In the genomic region with DNA sequence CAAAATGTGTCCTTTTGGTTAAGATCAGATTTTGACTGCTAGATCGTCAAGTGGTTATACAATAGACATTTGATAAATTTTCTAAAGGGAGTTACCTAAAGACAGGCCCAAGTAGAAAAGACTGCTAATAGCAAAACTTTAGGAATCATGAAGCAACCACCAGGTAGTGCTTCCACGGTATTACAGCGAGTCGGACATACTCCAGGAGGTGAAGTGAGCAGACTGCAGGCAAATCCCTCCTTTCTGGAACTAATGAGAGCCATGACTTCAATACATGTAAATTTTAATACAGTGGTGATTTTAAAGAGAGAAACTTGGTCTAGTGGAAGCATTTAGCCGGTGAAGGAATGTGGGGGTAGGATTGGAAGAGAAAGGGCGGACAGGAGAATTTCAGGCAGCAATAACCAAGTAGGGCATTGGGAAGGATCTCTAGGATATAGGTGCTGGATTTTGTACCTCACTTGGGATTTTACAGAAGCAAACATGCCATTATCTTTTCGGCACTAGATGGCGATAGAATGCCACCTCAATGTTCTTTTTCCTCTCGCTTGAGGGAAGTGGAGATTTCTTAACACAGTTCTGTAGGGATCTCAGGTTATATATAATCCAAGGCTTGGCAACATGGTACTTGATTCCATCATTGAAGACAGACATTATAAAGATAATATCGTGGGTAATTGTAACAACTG, we compare ENCODE assay signal across 8 mouse cellular contexts. TPM values are rescaled to one million over a fixed set of nuclear protein-coding genes. Genes with fewer than 3 reads are reported as not detected.
DNase-seq lines count a peak whose midpoint lies in the region; ATAC-seq and TF ChIP-seq lines count a peak whose summit lies in the region.

No protein-coding gene starts in this region.

- peak overlapping the region; percentile 35; the same call in 1 of the 2 replicates for H3K9ac ChIP-seq in midbrain, embryonic 12.5 days (replicated peaks)

- ATAC-seq in common myeloid progenitor, adult 5-6 weeks (replicated peaks; ENCODE audit: low read depth, poor library complexity, severe bottlenecking): peak; percentile 68
- ATAC-seq in granulocyte monocyte progenitor cell, adult 5-6 weeks (replicated peaks; ENCODE audit: poor library complexity, severe bottlenecking): peak; percentile 63
- peak; percentile 69 for ATAC-seq in midbrain, embryonic 12.5 days (ENCODE audit: low FRiP score, low read depth)

- 1% methylated on average over 10 of the region's 10 CpGs for WGBS in kidney, adult 2 months
- 2% methylated on average over 10 of the region's 10 CpGs for WGBS in limb, embryonic 10.5 days
- WGBS in midbrain, embryonic 12.5 days: under 1% methylated on average over 10 of the region's 10 CpGs
- WGBS in spleen, adult 2 months: 4% methylated on average over 10 of the region's 10 CpGs

- TF ChIP-seq POLR2A in kidney, adult 2 months (IDR thresholded peaks at IDR 0.05; ENCODE audit: low read depth, low read length): no peak
- no peak for TF ChIP-seq POLR2A in spleen, adult 2 months (IDR thresholded peaks at IDR 0.05; ENCODE audit: low read depth, low read length)

- peak overlapping the region; percentile 95; the same call in 1 of the 2 replicates for H3K4me3 ChIP-seq in kidney, adult 2 months (ENCODE audit: insufficient read depth, low read depth, low read length)
- H3K4me3 ChIP-seq in limb, embryonic 10.5 days: peak overlapping the region; percentile 73
- peak overlapping the region; percentile 88 for H3K4me3 ChIP-seq in midbrain, embryonic 12.5 days
- H3K4me3 ChIP-seq in spleen, adult 2 months (ENCODE audit: extremely low read depth, insufficient read depth, insufficient read length): peak overlapping the region; percentile 74

- peaks cover 11% of the 10 kb centered on the region; the same call in 1 of the 2 replicates for H3K4me1 ChIP-seq in kidney, adult 2 months (ENCODE audit: control insufficient read depth, insufficient read depth, low read length)
- peaks cover 11% of the 10 kb centered on the region for H3K4me1 ChIP-seq in limb, embryonic 10.5 days
- peaks cover 9% of the 10 kb centered on the region for H3K4me1 ChIP-seq in midbrain, embryonic 12.5 days
- peaks cover 6% of the 10 kb centered on the region; the same call in 1 of the 2 replicates for H3K4me1 ChIP-seq in spleen, adult 2 months (ENCODE audit: control insufficient read depth, insufficient read depth, insufficient read length)

- peaks cover 1% of the 10 kb centered on the region; the same call in 1 of the 2 replicates for H3K36me3 ChIP-seq in kidney, adult 2 months (ENCODE audit: control insufficient read depth, insufficient read depth, low read length)
- no peaks in the 10 kb centered on the region for H3K36me3 ChIP-seq in limb, embryonic 10.5 days
- no peaks in the 10 kb centered on the region for H3K36me3 ChIP-seq in midbrain, embryonic 12.5 days
- no peaks in the 10 kb centered on the region for H3K36me3 ChIP-seq in spleen, adult 2 months (ENCODE audit: control insufficient read depth, insufficient read depth, low read length)

- no peaks in the 10 kb centered on the region for H3K27me3 ChIP-seq in kidney, adult 2 months (replicated peaks; ENCODE audit: control insufficient read depth, insufficient read depth, low read length)
- no peaks in the 10 kb centered on the region for H3K27me3 ChIP-seq in limb, embryonic 10.5 days (ENCODE audit: low read depth, poor library complexity, severe bottlenecking)
- H3K27me3 ChIP-seq in midbrain, embryonic 12.5 days: no peaks in the 10 kb centered on the region
- H3K27me3 ChIP-seq in spleen, adult 2 months (ENCODE audit: control insufficient read depth, insufficient read depth, low read length): no peaks in the 10 kb centered on the region

- 0 out of 2 replicates have a peak, but pooled peaks have one; percentile 15 for TF ChIP-seq CTCF in kidney, adult 2 months (conservative IDR thresholded peaks at IDR 0.05; ENCODE audit: insufficient read depth, insufficient read length, low read depth, low read length)
- TF ChIP-seq CTCF in spleen, adult 2 months (IDR thresholded peaks at IDR 0.05; ENCODE audit: extremely low read depth, insufficient read depth, insufficient read length, insufficient replicate concordance): peak; percentile 30; the same call in 1 of the 2 replicates

- no peaks in the 10 kb centered on the region for H3K9me3 ChIP-seq in limb, embryonic 10.5 days (replicated peaks)
- H3K9me3 ChIP-seq in midbrain, embryonic 12.5 days: no peaks in the 10 kb centered on the region

- H3K27ac ChIP-seq in kidney, adult 2 months (ENCODE audit: insufficient read depth, low read depth, low read length): no peak overlapping the region
- no peak overlapping the region for H3K27ac ChIP-seq in limb, embryonic 10.5 days
- peak overlapping the region; percentile 20; the same call in 1 of the 2 replicates for H3K27ac ChIP-seq in midbrain, embryonic 12.5 days (replicated peaks)
- H3K27ac ChIP-seq in spleen, adult 2 months (ENCODE audit: insufficient read depth, low read length): no peak overlapping the region

- DNase-seq in 3T3-L1 (ENCODE audit: low read depth, low spot score): peak; percentile 94
- DNase-seq in T-cell, adult 2 months (ENCODE audit: low spot score): peak; percentile 54
- DNase-seq in kidney, adult 2 months: peak; percentile 80
- DNase-seq in limb, embryonic 10.5 days (ENCODE audit: low spot score): peak; percentile 57
- peak; percentile 53 to 59 for DNase-seq in spleen, adult 2 months (ENCODE audit: low read depth in 1 of 2, low spot score in 2 of 2)

- H3K4me2 ChIP-seq in midbrain, embryonic 12.5 days (replicated peaks): peak overlapping the region; percentile 80

RNA-seq across cellular contexts. Expression of a gene that starts 0.6 kb away (rescaled TPM):
- 42.3 and 46.1 TPM in 2 replicates for total RNA-seq in common myeloid progenitor, adult 5-6 weeks (2017)
- total RNA-seq in granulocyte monocyte progenitor cell, adult 5-6 weeks (2014; fragmentation: Nextera tagmentation): 27.2 and 31.8 TPM in 2 replicates
- 79.5 and 89.3 TPM in 2 replicates for total RNA-seq in granulocyte monocyte progenitor cell, adult 5-6 weeks (2017)
- polyA plus RNA-seq in kidney, adult 2 months (2012; rRNA removed): 172 and 181 TPM in 2 replicates
- polyA plus RNA-seq in limb, embryonic 10.5 days (2016; fragmentation: Nextera tagmentation; extraction: Ambion mirVana): 26.6 and 28.9 TPM in 2 replicates
- 37.1 and 38.4 TPM in 2 replicates for polyA plus RNA-seq in midbrain, embryonic 12.5 days (2016; fragmentation: Nextera tagmentation; extraction: Ambion mirVana)
- polyA plus RNA-seq in spleen, adult 2 months (2012; rRNA removed): 20.5 and 30.4 TPM in 2 replicates

RNA-seq across cellular contexts. Expression of a gene that starts 38.8 kb away (rescaled TPM):
- total RNA-seq in common myeloid progenitor, adult 5-6 weeks (2017): 90.6 and 112 TPM in 2 replicates
- 336 and 375 TPM in 2 replicates for total RNA-seq in granulocyte monocyte progenitor cell, adult 5-6 weeks (2014; fragmentation: Nextera tagmentation)
- 403 and 441 TPM in 2 replicates for total RNA-seq in granulocyte monocyte progenitor cell, adult 5-6 weeks (2017)
- 0.22 and 1.3 TPM in 2 replicates for polyA plus RNA-seq in kidney, adult 2 months (2012; rRNA removed)
- polyA plus RNA-seq in limb, embryonic 10.5 days (2016; fragmentation: Nextera tagmentation; extraction: Ambion mirVana): not detected in 2 replicates
- not detected in 2 replicates for polyA plus RNA-seq in midbrain, embryonic 12.5 days (2016; fragmentation: Nextera tagmentation; extraction: Ambion mirVana)
- polyA plus RNA-seq in spleen, adult 2 months (2012; rRNA removed): 10.8 and 11.8 TPM in 2 replicates

RNA-seq across cellular contexts. Expression of a gene that starts 59.3 kb away (rescaled TPM):
- total RNA-seq in common myeloid progenitor, adult 5-6 weeks (2017): 39.6 and 40.4 TPM in 2 replicates
- total RNA-seq in granulocyte monocyte progenitor cell, adult 5-6 weeks (2014; fragmentation: Nextera tagmentation): 13.1 and 14.5 TPM in 2 replicates
- 8.1 and 12.2 TPM in 2 replicates for total RNA-seq in granulocyte monocyte progenitor cell, adult 5-6 weeks (2017)
- 461 and 477 TPM in 2 replicates for polyA plus RNA-seq in kidney, adult 2 months (2012; rRNA removed)
- polyA plus RNA-seq in limb, embryonic 10.5 days (2016; fragmentation: Nextera tagmentation; extraction: Ambion mirVana): 3.4 and 3.6 TPM in 2 replicates
- 25.1 and 26.8 TPM in 2 replicates for polyA plus RNA-seq in midbrain, embryonic 12.5 days (2016; fragmentation: Nextera tagmentation; extraction: Ambion mirVana)
- polyA plus RNA-seq in spleen, adult 2 months (2012; rRNA removed): 76.7 and 121 TPM in 2 replicates
